In the genomic region with DNA sequence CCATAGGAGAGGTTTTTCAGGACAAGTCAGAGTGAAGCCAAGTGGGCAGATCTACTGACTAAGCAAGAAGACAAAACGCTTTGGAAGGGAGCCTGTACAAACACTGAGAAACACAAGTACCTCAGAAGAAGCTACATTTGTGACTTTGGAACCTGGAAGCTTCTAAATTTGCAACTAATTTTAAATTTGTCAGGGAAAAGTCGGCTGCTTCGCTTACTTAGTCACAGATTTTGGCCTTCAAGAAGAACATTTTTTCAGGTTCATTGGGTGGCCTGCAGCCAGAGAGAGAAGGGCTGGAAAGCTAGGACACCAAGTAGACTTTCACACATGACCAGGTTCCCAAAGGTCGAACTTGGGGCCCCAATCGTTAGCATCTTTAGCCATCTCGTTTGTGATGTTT, we compare ENCODE assay signal across 29 mouse cellular contexts. TPM values are rescaled to one million over a fixed set of nuclear protein-coding genes. Genes with fewer than 3 reads are reported as not detected.
DNase-seq lines count a peak whose midpoint lies in the region; ATAC-seq and TF ChIP-seq lines count a peak whose summit lies in the region.
"Had no signal": no experiment of that assay in that cellular context is flagged by ENCODE, and none has a peak within 500 bp of the region (broad histone marks: within the 10 kb centered on the region; RNA-seq: fewer than 3 reads in every experiment).

No protein-coding gene starts in this region.

- TF ChIP-seq CTCF in left cerebral cortex, adult 2 months (IDR thresholded peaks at IDR 0.05) = no peak

- intact Hi-C loops in left cerebral cortex, adult 2 months (cut with DNase I) = loop anchor here (2.0 to 10.0 kb wide), 2 partner anchors 21 to 991 kb away; a partner anchor contains a TSS
- intact Hi-C loops in left cerebral cortex, postnatal 4 days (cut with DNase I) = no loop called here

- no peaks in the 10 kb centered on the region for H3K36me3 ChIP-seq in kidney, embryonic 14.5 days (ENCODE audit: control insufficient read depth, insufficient read depth, low read length)
- H3K36me3 ChIP-seq: embryonic facial prominence, embryonic 10.5 days; embryonic facial prominence, embryonic 13.5 days; forebrain, embryonic 12.5 days; forebrain, embryonic 15.5 days; G1E; hindbrain, embryonic 10.5 days had no signal

- no peak overlapping the region for H3K27ac ChIP-seq in kidney, embryonic 14.5 days (ENCODE audit: low read depth, low read length)
- peak overlapping the region; percentile 47; the same call in 1 of the 2 replicates for H3K27ac ChIP-seq in left cerebral cortex, adult 2 months
- H3K27ac ChIP-seq: embryonic facial prominence, embryonic 10.5 days; embryonic facial prominence, embryonic 13.5 days; forebrain, embryonic 12.5 days; forebrain, embryonic 15.5 days; hindbrain, embryonic 10.5 days; hindbrain, embryonic 14.5 days; hindbrain, postnatal 0 days had no signal

- whole genome bisulfite sequencing in kidney, embryonic 14.5 days = 84% methylated on average over 6 of the region's 6 CpGs

- H3K27me3 ChIP-seq in kidney, embryonic 14.5 days (ENCODE audit: control insufficient read depth, insufficient read depth, low read length) = no peaks in the 10 kb centered on the region
- H3K27me3 ChIP-seq: CH12.LX; embryonic facial prominence, embryonic 13.5 days; forebrain, embryonic 12.5 days; forebrain, embryonic 15.5 days; Patski had no signal

- no peak overlapping the region for H3K9ac ChIP-seq in kidney, embryonic 14.5 days (ENCODE audit: low read depth, low read length)
- H3K9ac ChIP-seq: embryonic facial prominence, embryonic 13.5 days; forebrain, embryonic 12.5 days; forebrain, embryonic 15.5 days; hindbrain, embryonic 14.5 days had no signal

- H3K4me3 ChIP-seq in kidney, embryonic 14.5 days (ENCODE audit: low read length) = no peak overlapping the region
- no peak overlapping the region for H3K4me3 ChIP-seq in left cerebral cortex, adult 2 months
- H3K4me3 ChIP-seq: embryonic facial prominence, embryonic 10.5 days; embryonic facial prominence, embryonic 13.5 days; erythroblast, embryonic 14.5 days; forebrain, embryonic 12.5 days; forebrain, embryonic 15.5 days; hindbrain, embryonic 10.5 days had no signal

- no peaks in the 10 kb centered on the region for H3K4me1 ChIP-seq in kidney, embryonic 14.5 days (ENCODE audit: control insufficient read depth, insufficient read depth, low read length)
- H3K4me1 ChIP-seq: embryonic facial prominence, embryonic 10.5 days; embryonic facial prominence, embryonic 13.5 days; forebrain, embryonic 12.5 days; hindbrain, embryonic 10.5 days had no signal

- H3K9me3 ChIP-seq in kidney, embryonic 14.5 days (ENCODE audit: control insufficient read depth, low read length) = no peaks in the 10 kb centered on the region
- H3K9me3 ChIP-seq: embryonic facial prominence, embryonic 10.5 days; embryonic facial prominence, embryonic 13.5 days; forebrain, embryonic 12.5 days; forebrain, embryonic 15.5 days; G1E had no signal

- no peak for ATAC-seq in kidney, embryonic 14.5 days (ENCODE audit: low FRiP score, low TSS enrichment)
- ATAC-seq: forebrain, embryonic 15.5 days; hindbrain, postnatal 0 days; Patski had no signal

- no peak overlapping the region for H3K4me2 ChIP-seq in kidney, embryonic 14.5 days (replicated peaks; ENCODE audit: low read depth, low read length)
- H3K4me2 ChIP-seq: embryonic facial prominence, embryonic 13.5 days; forebrain, embryonic 12.5 days; forebrain, embryonic 15.5 days; heart, embryonic 11.5 days; hindbrain, embryonic 14.5 days had no signal

- DNase-seq in kidney, adult 11 months = peak; percentile 74
- no peak for DNase-seq in kidney, postnatal 10 days
- peak; percentile 74 to 79 for DNase-seq in kidney, adult 8-10 months
- DNase-seq in left cerebral cortex, adult 2 months (ENCODE audit: extremely low spot score in 1 of 2, low spot score in 2 of 2) = no peak
- no peak for DNase-seq in left cerebral cortex, postnatal 4 days
- no peak for DNase-seq in right cerebral cortex, adult 2 months (ENCODE audit: low spot score in 2 of 2)
- DNase-seq: adrenal gland, postnatal 10 days; adrenal gland, postnatal 36 days; B cell, adult 2 months; cerebellum, adult 11-12 months; cerebellum, adult 8-10 months; cerebellum, postnatal 10 days; cerebellum, postnatal 36 days; embryo, embryonic 11 days; gastrocnemius, postnatal 10 days; gastrocnemius, postnatal 36 days had no signal

RNA-seq across cellular contexts. Expression of a gene that starts 21.0 kb away (rescaled TPM):
- polyA plus RNA-seq in kidney, embryonic 14.5 days (2014; fragmentation: Nextera tagmentation; extraction: Ambion mirVana) = 3.9 and 4.8 TPM in 2 replicates
- total RNA-seq in left cerebral cortex, adult 2 months (2021) = 10 to 100 TPM; 39.8 to 41.4 TPM
- total RNA-seq in left cerebral cortex, postnatal 4 days (2021) = 10 to 100 TPM; 41.1 to 42.8 TPM
- polyA plus RNA-seq: erythroblast, embryonic 14.5 days had no signal

Comparison
In these comparisons a context has a peak if more than half of its experiments do, and no peak if none do; other contexts are left out.
1. DNase-seq: peak in kidney, adult 11 months (single experiment) and kidney, adult 8-10 months (2 of 2); none in kidney, postnatal 10 days (single experiment), left cerebral cortex, adult 2 months (0 of 2), left cerebral cortex, postnatal 4 days (single experiment) and right cerebral cortex, adult 2 months (0 of 2).